In genomic region chr17:36194471-36194870, GRCm38 (mm10) we compare ENCODE assay signal across 30 mouse cellular contexts. TPM values are rescaled to one million over a fixed set of nuclear protein-coding genes. Genes with fewer than 3 reads are reported as not detected.
DNase-seq lines count a peak whose midpoint lies in the region; ATAC-seq and TF ChIP-seq lines count a peak whose summit lies in the region.
"Had no signal": no experiment of that assay in that cellular context is flagged by ENCODE, and none has a peak within 500 bp of the region (broad histone marks: within the 10 kb centered on the region; RNA-seq: fewer than 3 reads in every experiment).

No protein-coding gene starts in this region.

- H3K27ac ChIP-seq in heart, postnatal 0 days (ENCODE audit: low read depth), result no peak overlapping the region
- no peak overlapping the region for H3K27ac ChIP-seq in embryonic facial prominence, embryonic 10.5 days (replicated peaks)
- H3K27ac ChIP-seq: embryonic facial prominence, embryonic 12.5 days; forebrain, embryonic 13.5 days; forebrain, embryonic 15.5 days had no signal

- H3K9me3 ChIP-seq in heart, postnatal 0 days (replicated peaks; ENCODE audit: control insufficient read depth, low read length), result no peaks in the 10 kb centered on the region
- no peaks in the 10 kb centered on the region for H3K9me3 ChIP-seq in embryonic facial prominence, embryonic 10.5 days
- H3K9me3 ChIP-seq: embryonic facial prominence, embryonic 12.5 days; forebrain, embryonic 13.5 days; forebrain, embryonic 15.5 days had no signal

- no peak overlapping the region for H3K4me3 ChIP-seq in heart, postnatal 0 days (ENCODE audit: low read depth, low read length)
- H3K4me3 ChIP-seq in embryonic facial prominence, embryonic 10.5 days, result no peak overlapping the region
- H3K4me3 ChIP-seq: embryonic facial prominence, embryonic 12.5 days; forebrain, embryonic 13.5 days; forebrain, embryonic 15.5 days had no signal

- ATAC-seq in heart, postnatal 0 days (ENCODE audit: insufficient read depth, low read depth), result peak; percentile 30; the same call in 1 of the 2 replicates
- ATAC-seq: activated CD4-positive, CD25-positive, alpha-beta regulatory T cell, adult 4 months; forebrain, embryonic 13.5 days; forebrain, embryonic 15.5 days; forebrain, postnatal 0 days; Patski had no signal

- TF ChIP-seq CTCF in heart, postnatal 0 days (IDR thresholded peaks at IDR 0.05; ENCODE audit: low read depth), result no peak

- peaks cover 27% of the 10 kb centered on the region; the same call in 1 of the 2 replicates for H3K27me3 ChIP-seq in heart, postnatal 0 days (ENCODE audit: control insufficient read depth, insufficient read depth, low read length)
- peaks cover 82% of the 10 kb centered on the region for H3K27me3 ChIP-seq in embryonic facial prominence, embryonic 10.5 days (replicated peaks; ENCODE audit: low read depth, poor library complexity, severe bottlenecking)

- H3K36me3 ChIP-seq in heart, postnatal 0 days (replicated peaks; ENCODE audit: control insufficient read depth, insufficient read depth, low read length), result no peaks in the 10 kb centered on the region
- H3K36me3 ChIP-seq in embryonic facial prominence, embryonic 10.5 days (replicated peaks), result no peaks in the 10 kb centered on the region
- H3K36me3 ChIP-seq: embryonic facial prominence, embryonic 12.5 days; forebrain, embryonic 15.5 days had no signal

- H3K9ac ChIP-seq in heart, postnatal 0 days (replicated peaks; ENCODE audit: low read depth, low read length), result no peak overlapping the region
- H3K9ac ChIP-seq: embryonic facial prominence, embryonic 12.5 days; forebrain, embryonic 13.5 days; forebrain, embryonic 15.5 days; forebrain, postnatal 0 days had no signal

- 54% methylated on average over 6 of the region's 6 CpGs for WGBS in heart, postnatal 0 days
- 83% methylated on average over 6 of the region's 6 CpGs for WGBS in embryonic facial prominence, embryonic 10.5 days

- no peak for DNase-seq in heart, postnatal 0 days (ENCODE audit: low spot score)
- DNase-seq in heart, postnatal 25 days (ENCODE audit: low spot score), result no peak
- DNase-seq in NIH3T3 (ENCODE audit: low read depth) (peak; percentile 0), adipocyte (ENCODE audit: low spot score) (peak; percentile 1)
- DNase-seq in embryonic facial prominence, embryonic 10.5 days (ENCODE audit: low spot score), result no peak
- DNase-seq: adrenal gland, adult 2 months; adrenal gland, postnatal 10 days; adrenal gland, postnatal 25 days; cerebellum, adult 11 months; cerebellum, adult 18-20 months; cerebellum, adult 8-10 months; cerebellum, adult 9-11 months; cerebellum, postnatal 14 days; cerebellum, postnatal 36 days; embryo, embryonic 11 days; forebrain, postnatal 0 days had no signal

- intact Hi-C loops in heart, postnatal 25 days (cut with DNase I), result loop anchor here (10.0 kb wide), 1 partner anchor 130 kb away; no protein-coding TSS in a partner anchor

- no peak for TF ChIP-seq EP300 in heart, postnatal 0 days (IDR thresholded peaks at IDR 0.05; ENCODE audit: low read depth)

- no peaks in the 10 kb centered on the region for H3K4me1 ChIP-seq in heart, postnatal 0 days (ENCODE audit: control insufficient read depth, insufficient read depth)
- no peaks in the 10 kb centered on the region for H3K4me1 ChIP-seq in embryonic facial prominence, embryonic 10.5 days
- H3K4me1 ChIP-seq: embryonic facial prominence, embryonic 12.5 days; forebrain, embryonic 13.5 days; forebrain, embryonic 15.5 days had no signal

- no peak overlapping the region for H3K4me2 ChIP-seq in heart, postnatal 0 days (ENCODE audit: low read depth, low read length)
- H3K4me2 ChIP-seq: embryonic facial prominence, embryonic 12.5 days; forebrain, embryonic 13.5 days; forebrain, embryonic 15.5 days had no signal

RNA-seq across cellular contexts. Expression of gene H2-T3, which starts 4.4 kb away (rescaled TPM):
- total RNA-seq in heart, postnatal 0 days (2014; rRNA removed; ENCODE audit: low replicate concordance), result not detected in 2 replicates
- polyA plus RNA-seq in heart, postnatal 0 days (2015; fragmentation: Nextera tagmentation; extraction: Ambion mirVana), result not detected in 2 replicates
- not detected for total RNA-seq in heart, postnatal 25 days (2021)
- not detected in 2 replicates for polyA plus RNA-seq in embryonic facial prominence, embryonic 10.5 days (2016; fragmentation: Nextera tagmentation; extraction: Ambion mirVana)
- total RNA-seq: adrenal gland, adult 2 months; adrenal gland, postnatal 10 days; adrenal gland, postnatal 25 days; adrenal gland, postnatal 4 days; common myeloid progenitor, adult 5-6 weeks; forebrain, postnatal 0 days; MEL had no signal
- polyA plus RNA-seq: adrenal gland, adult 2 months; brain, embryonic 14.5 days; C2C12; embryonic facial prominence, embryonic 12.5 days; embryonic facial prominence, embryonic 14.5 days; forebrain, embryonic 11.5 days; forebrain, embryonic 13.5 days; forebrain, embryonic 15.5 days; forebrain, postnatal 0 days; frontal cortex, adult 2 months; Patski had no signal

RNA-seq across cellular contexts. Expression of gene Gm8909, which starts 26.1 kb away (rescaled TPM):
- total RNA-seq in heart, postnatal 0 days (2014; rRNA removed; ENCODE audit: low replicate concordance), result not detected in 2 replicates
- not detected in 2 replicates for polyA plus RNA-seq in heart, postnatal 0 days (2015; fragmentation: Nextera tagmentation; extraction: Ambion mirVana)
- total RNA-seq in heart, postnatal 25 days (2021), result not detected
- 0.11 TPM in 1 of 2 replicates, not detected in the other for polyA plus RNA-seq in embryonic facial prominence, embryonic 10.5 days (2016; fragmentation: Nextera tagmentation; extraction: Ambion mirVana)
- total RNA-seq: adrenal gland, adult 2 months; adrenal gland, postnatal 25 days; common myeloid progenitor, adult 5-6 weeks; ES-E14; forebrain, postnatal 0 days; MEL had no signal
- polyA plus RNA-seq: adrenal gland, adult 2 months; brain, embryonic 14.5 days; C2C12; embryonic facial prominence, embryonic 12.5 days; embryonic facial prominence, embryonic 14.5 days; forebrain, embryonic 11.5 days; forebrain, embryonic 13.5 days; forebrain, embryonic 15.5 days; forebrain, postnatal 0 days; frontal cortex, adult 2 months; Patski had no signal

Comparison
In these comparisons a context has a peak if more than half of its experiments do, and no peak if none do; other contexts are left out.
1. DNase-seq: peak in NIH3T3 (single experiment) and adipocyte (single experiment); none in heart, postnatal 0 days (single experiment), heart, postnatal 25 days (single experiment) and embryonic facial prominence, embryonic 10.5 days (single experiment).